Mouse (Mus musculus): Measurements from ENCODE around the gene Asap2. TPM values are rescaled to one million over a fixed set of nuclear protein-coding genes. Genes with fewer than 3 reads are reported as not detected.

Asap2 gene
- polyA plus RNA-seq, 1 experiment: 9.9 TPM

- 68% methylated on average over 10 of the region's 10 CpGs for WGBS
- DNase-seq (ENCODE audit: low read depth, low spot score): no peak
Observed at GRCm38 (mm10) chr12:21201485-21202269, 211.4 kb downstream of the Asap2 start.

DNA sequence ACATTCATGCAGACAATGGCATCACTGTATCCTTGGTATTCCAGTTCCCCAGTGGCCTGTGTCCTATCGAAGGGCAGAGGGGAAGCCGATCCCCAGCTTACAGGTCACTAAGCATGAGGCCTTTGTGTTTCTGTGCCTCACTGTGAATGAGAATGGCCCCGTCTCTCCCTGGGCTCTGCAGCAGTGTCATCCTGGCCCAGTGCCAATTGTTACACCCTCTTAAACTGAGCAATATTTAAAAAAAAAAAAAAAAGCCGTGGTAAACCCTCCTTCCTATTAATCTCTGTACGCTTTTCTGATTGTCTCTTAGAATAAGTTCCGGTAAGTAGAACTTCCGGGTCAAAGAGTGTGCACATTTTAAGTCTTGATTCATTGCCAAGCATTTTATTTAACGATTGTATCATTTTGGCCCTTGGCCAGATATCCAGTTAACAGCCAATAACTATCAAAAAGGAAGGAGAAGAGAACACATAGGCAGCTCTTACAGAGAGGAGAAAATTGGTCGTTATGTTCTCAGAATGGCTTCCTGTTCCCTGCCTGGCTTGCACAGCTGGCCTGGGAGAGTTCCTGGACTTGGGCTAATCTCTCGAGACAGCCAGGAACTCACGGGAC, 214.5 kb downstream of the Asap2 start:
- peak; percentile 96 for DNase-seq (ENCODE audit: low read depth, low spot score)
- WGBS: 15% methylated on average over 11 of the region's 11 CpGs

DNA sequence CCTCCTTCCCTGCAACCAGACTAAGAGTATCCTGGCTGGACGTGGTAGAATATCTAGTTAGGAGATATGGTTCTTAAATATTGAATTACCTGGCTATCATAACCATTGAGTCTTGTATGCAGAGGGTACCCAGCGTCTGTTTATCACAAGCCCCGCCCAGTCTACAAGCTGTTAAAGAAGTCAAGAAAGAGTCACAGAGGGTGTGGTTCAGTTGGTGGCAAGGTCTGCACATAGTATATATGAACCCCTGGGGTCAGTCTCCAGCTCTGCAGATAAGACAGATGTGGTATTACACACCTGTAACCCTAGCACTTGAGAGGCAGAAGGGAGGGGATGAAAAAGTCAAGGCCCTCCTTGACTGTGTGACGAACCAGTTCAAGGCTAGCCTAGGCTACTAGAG, 215.5 kb downstream of the Asap2 start:
- peak; percentile 51 for DNase-seq (ENCODE audit: low read depth, low spot score)
- 49% methylated on average over 4 of the region's 4 CpGs for WGBS

DNA sequence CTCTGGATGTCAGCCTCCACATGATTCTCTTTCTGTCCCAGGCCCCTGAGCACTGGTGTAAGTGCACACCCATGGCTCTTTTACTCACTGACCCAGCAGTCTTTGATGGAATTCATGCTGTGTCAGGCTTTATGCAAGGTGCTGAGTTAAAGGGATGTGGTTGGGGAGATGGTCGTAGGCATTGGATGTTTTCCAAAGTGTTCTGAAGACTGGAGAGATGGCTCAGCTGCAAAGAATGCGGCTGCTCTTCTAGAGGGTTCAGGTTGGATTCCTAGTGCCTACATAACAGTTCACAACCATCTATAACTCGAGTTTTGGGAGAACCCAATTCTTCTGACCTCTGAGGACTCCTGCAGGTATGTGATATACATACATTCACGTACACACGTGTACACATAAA, 217.2 kb downstream of the Asap2 start:
- WGBS: 79% methylated on average over 5 of the region's 5 CpGs
- no peak for DNase-seq (ENCODE audit: low read depth, low spot score)

GRCm38 (mm10) chr12:21208172-21208795, 218.0 kb downstream of the Asap2 start:
- no peak for DNase-seq (ENCODE audit: low read depth, low spot score)
- 30% methylated on average over 11 of the region's 11 CpGs for WGBS

DNA sequence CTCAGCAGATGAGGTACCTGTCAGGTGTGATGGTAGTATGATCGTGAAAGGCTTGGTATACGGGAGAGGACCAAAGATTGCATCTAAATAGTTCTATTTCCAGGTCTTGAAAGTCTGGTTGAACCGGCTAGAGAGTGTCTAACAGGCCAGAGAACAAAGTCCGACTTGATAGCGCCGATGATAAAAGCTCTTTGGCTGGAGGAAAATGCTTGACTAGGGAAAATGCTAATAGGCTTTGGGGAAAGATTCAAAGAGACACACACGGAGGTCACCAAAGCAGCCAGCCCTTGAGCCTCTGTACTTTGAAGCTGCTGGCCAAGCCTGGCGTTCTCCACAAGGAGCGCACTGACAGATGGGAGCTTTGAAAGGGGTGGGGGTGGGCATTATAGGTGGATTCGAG, 219.0 kb downstream of the Asap2 start:
- peak; percentile 91 for DNase-seq (ENCODE audit: low read depth, low spot score)
- WGBS: 31% methylated on average over 10 of the region's 10 CpGs

GRCm38 (mm10) chr12:21212876-21213275, 222.6 kb downstream of the Asap2 start:
- DNase-seq (ENCODE audit: low read depth, low spot score): no peak
- 89% methylated on average over 17 of the region's 17 CpGs for WGBS

GRCm38 (mm10) chr12:21214551-21215165, 224.4 kb downstream of the Asap2 start:
- DNase-seq (ENCODE audit: low read depth, low spot score): no peak
- WGBS: 94% methylated on average over 8 of the region's 8 CpGs

DNA sequence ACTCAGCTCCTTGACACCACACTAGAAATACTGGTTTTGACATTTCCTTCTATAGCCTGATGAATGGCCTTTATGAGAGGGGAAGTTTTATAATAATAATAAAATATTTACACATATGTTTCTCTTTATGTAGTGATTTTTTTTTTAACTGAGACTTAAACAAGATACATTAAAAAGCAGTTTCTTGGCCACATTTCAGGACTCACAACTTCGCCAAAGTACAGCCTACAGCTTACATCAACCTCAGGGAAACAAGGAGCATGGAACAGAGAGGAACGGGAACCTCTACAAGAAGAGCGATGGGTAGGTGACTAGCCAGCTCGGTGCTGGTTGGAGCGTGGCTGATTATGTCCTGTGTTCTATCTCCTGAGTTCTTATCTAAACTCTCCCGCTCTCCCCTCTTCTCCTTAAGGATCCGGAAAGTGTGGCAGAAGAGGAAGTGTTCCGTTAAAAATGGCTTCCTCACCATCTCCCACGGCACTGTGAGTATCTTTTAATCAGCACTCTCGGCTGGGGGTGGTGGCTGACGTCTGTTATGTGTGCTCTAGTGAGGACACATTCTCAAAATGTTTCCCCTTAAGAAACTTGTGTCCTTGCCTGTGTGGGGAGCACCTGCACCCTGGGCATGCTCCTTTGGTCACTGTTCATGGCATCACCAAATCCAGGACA, 227.7 kb downstream of the Asap2 start:
- 83% methylated on average over 11 of the region's 11 CpGs for WGBS
- no peak for DNase-seq (ENCODE audit: low read depth, low spot score)

DNA sequence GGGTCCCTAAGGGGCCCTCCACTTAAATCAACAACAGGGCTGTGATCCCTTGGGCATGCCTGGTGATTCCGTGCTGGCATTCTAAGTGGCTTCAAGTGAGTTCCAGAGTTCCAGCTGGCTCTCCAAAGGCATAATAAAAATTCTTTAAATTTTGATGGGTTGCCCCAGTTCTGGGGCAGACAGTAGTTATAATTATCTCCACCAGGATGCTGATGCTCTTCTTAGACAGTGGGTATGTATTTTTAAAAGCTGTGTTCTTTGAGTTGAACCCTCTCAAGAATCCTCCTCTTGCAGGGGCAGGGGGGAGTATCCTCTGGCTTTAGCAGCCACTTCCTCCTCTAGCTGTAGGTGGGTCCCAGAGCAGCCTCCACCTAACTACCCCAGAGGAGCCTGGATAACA, 230.3 kb downstream of the Asap2 start:
- no peak for DNase-seq (ENCODE audit: low read depth, low spot score)
- WGBS: 85% methylated on average over 1 of the region's 1 CpGs

DNA sequence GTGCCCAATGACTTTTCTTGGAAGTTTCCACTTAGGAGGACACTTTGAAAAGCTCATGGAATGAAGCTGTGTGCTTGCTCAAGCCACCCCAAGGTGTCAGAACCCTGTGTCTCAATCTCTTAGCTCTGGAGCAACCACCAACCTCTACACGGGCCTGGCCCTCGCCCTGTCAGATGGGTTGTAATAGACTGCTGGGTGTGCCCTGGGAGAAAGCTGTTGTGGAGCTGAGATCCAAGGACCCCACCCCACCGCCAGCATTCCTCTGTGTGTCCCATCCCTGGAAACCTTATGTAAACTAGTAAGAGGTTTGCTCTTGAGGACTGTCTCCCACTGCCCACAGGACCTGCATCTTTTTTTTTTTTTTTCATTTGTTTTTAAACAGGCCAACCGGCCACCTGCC, 233.7 kb downstream of the Asap2 start:
- 37% methylated on average over 4 of the region's 4 CpGs for WGBS
- DNase-seq (ENCODE audit: low read depth, low spot score): peak; percentile 40

DNA sequence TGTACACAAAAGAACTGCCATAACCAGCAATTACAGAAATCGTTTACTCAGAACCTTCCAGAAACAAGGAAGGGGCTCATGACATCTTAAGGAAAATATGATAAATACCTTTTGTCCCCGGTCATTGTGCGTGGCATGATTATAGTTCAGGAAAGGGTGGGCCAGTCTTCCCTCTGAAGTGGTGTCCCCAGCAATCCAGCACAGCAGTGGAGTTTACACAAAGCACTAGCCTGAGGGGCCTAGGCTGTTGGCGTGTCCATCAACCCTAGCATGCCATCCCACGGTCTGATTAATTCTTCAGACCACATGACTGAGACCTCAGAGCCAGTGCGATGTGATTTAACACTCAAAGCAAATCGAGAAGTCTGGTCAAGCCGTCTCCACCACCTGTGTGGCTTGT, 235.1 kb downstream of the Asap2 start:
- DNase-seq (ENCODE audit: low read depth, low spot score): no peak
- WGBS: 88% methylated on average over 8 of the region's 8 CpGs

DNA sequence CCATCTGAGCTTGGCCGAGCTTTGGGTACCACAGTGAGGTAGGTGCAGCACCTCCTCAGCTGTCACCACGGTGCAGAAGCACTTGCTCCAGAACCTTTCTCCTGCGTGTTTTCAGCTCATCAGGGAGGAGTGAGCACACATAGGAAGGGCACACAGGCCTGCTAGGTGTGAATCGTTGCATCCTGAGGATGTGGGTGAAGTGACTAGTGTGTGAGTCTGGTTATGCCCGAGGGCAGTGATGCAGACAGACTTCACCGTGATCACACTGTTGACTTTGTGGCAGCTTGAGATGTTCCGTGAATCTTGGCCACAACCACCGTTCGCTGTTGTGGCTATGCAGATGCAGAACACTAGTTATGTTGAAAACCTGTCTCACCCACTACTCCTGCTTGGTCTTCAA, 236.1 kb downstream of the Asap2 start:
- DNase-seq (ENCODE audit: low read depth, low spot score): no peak

DNA sequence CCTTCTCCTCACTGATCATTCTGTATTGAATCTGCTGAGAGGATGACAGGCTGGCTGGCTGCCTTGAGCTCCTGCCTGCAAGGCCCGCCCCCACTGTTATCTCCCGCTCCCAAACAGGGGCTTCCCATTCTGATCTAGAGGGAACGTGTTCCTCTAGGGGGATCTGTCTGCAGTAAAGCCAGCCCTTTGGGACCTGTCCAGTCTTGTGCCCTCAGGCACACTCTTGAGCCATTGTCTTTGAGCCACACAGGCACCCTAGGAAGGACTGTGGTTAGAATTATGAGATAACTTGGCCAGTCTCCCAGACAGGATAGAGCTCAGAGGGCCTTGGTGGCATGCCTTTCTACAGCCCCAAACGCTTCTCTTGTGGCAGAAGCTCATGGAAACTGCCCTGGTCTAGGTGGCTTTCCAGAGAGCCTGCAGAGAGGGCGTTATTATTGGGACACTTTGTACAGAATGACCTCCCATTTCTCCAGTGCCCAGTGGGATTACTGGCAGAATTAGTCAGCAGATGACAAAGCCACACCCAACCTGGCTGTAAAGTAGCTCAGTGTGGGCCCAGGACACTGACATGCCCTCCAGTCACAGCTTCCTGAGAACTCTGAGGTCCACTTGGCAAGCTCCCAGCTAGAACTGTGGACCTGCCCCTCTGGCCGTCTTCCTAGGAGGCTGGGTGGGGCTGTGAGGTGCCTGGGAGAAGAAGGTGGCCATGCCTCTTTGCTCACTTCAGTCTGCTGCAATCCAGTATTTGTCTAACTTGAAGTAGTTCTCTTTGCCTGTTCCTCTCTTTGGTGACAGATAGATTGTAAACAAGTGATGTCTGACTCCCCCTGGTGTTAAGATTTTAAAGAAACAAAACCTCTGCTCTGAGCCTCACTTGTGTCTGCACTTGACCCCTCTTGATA, 237.1 kb downstream of the Asap2 start:
- DNase-seq (ENCODE audit: low read depth, low spot score): peak; percentile 95
- 18% methylated on average over 6 of the region's 6 CpGs for WGBS

More for the DNA sequence above, 236.1 kb downstream of the Asap2 start:
- WGBS: 82% methylated on average over 9 of the region's 9 CpGs

- no peak for DNase-seq (ENCODE audit: low read depth, low spot score)
- WGBS: 82% methylated on average over 4 of the region's 4 CpGs
Observed at GRCm38 (mm10) chr12:21228650-21229049, 238.4 kb downstream of the Asap2 start.

DNA sequence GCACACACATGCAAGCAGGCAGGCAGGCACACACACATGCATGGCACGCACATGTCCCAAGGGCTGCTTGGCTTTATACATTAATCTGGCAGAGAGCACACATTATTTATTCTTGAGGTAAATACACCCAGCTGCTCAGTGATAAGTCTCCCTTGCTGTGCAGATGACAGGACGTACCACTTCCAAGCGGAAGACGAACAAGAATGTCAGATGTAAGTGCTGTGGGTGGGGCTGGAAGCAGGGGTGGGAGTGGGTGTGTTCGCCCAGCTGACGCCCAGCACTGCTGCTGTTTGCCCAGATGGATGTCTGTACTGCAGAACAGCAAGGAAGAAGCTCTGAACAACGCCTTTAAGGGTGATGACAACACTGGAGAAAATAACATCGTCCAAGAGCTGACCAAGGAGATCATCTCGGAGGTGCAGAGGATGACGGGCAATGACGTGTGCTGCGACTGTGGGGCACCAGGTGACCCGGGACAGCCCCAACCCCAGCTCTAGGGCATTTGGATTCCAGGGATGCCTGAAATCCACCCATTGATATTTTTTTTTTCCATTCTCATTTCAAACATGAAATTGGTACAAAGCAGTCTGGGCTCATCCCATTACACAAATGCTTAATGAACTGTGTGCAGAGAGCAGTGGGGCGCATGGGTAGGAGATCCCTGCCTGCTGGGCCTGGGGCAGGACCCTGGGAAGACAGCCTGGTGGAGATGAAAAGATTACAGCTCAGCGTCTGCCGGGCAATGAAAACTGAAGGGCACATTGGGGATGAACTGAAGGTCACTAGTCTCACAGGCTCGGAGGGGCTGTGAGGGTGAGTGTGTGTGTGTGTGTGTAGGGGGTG, 239.0 kb downstream of the Asap2 start:
- DNase-seq (ENCODE audit: low read depth, low spot score): no peak
- 70% methylated on average over 17 of the region's 17 CpGs for WGBS

GRCm38 (mm10) chr12:21233727-21234126, 243.5 kb downstream of the Asap2 start:
- 86% methylated on average over 7 of the region's 7 CpGs for WGBS
- DNase-seq (ENCODE audit: low read depth, low spot score): no peak

DNA sequence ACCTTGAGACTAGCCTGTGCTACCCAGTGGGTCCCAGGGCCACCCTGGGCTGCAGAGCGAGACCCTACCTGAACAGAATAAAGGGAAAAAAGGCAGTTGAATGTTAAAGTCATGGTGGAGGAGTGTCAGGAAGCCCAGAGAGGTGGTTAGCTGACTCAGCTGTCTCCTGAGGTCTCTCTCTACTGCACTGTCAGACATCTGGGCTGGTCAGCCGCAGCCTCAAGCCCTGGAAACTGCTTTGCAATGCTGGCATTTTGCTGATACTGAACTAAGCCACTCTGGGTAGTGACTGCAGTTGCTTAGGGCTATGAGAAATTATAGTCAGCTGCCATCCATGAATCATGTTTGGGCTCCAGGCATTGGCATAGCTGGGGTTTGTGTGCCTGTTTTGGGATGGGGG, 244.3 kb downstream of the Asap2 start:
- 94% methylated on average over 2 of the region's 2 CpGs for WGBS
- no peak for DNase-seq (ENCODE audit: low read depth, low spot score)

Measured in large intestine, adult 2 months (tissue).